Mouse (Mus musculus) forebrain, embryonic 13.5 days (tissue): ENCODE results near the gene Rab4a. TPM values are rescaled to one million over a fixed set of nuclear protein-coding genes. Genes with fewer than 3 reads are reported as not detected.

Experiments used
- ATAC-seq: fragments of 200-750 bp; cut with Nextera tagmentation; 2 replicates; pipeline ENCODE4 v1.8.0; 2017
- H3K27ac ChIP-seq: fragments of 300-500 bp; sonication (generic); 2 replicates; pipeline ENCODE4 v1.5.1; 2015; ENCODE audit warnings: inconsistent platforms, mild to moderate bottlenecking, moderate library complexity
- H3K27me3 ChIP-seq: fragments of 300-500 bp; sonication (generic); 2 replicates; pipeline ENCODE4 v1.6.1; 2015; ENCODE audit warnings: mild to moderate bottlenecking, inconsistent platforms
- H3K36me3 ChIP-seq: fragments of 300-500 bp; sonication (generic); 2 replicates; pipeline ENCODE4 v1.6.1; 2015; ENCODE audit warnings: mild to moderate bottlenecking, inconsistent platforms; ENCODE audit not compliant: poor library complexity, severe bottlenecking
- H3K4me1 ChIP-seq: fragments of 300-500 bp; sonication (generic); 2 replicates; pipeline ENCODE4 v1.6.1; 2015; ENCODE audit warnings: inconsistent platforms
- H3K4me2 ChIP-seq: fragments of 300-500 bp; sonication (generic); 2 replicates; pipeline ENCODE4 v1.6.1; 2015; ENCODE audit warnings: inconsistent platforms, mild to moderate bottlenecking, moderate library complexity
- H3K4me3 ChIP-seq: fragments of 300-500 bp; sonication (generic); 2 replicates; pipeline ENCODE4 v1.5.1; 2015; ENCODE audit warnings: mild to moderate bottlenecking, inconsistent platforms
- H3K9ac ChIP-seq: fragments of 300-500 bp; sonication (generic); 2 replicates; pipeline ENCODE4 v1.6.1; 2015; ENCODE audit warnings: mild to moderate bottlenecking, inconsistent platforms
- H3K9me3 ChIP-seq: fragments of 300-500 bp; sonication (generic); replicated peaks from 2 replicates; pipeline ENCODE4 v1.6.1; 2016; ENCODE audit warnings: inconsistent platforms
- WGBS: fragments of 180-500 bp; shearing (Covaris S2); methylation state at CpG from one replicate; pipeline ENCODE4 v1.1.7; 2015; 5-methylcytosine and 5-hydroxymethylcytosine counted together
- polyA plus RNA-seq: library from polyadenylated mRNA; unstranded; fragments of >200 nt; fragmentation: Nextera tagmentation; extraction: Ambion mirVana; gene quantifications from 2 replicates; pipeline ENCODE4 v1.2.1, GENCODE M21; 2015

Rab4a gene
- polyA plus RNA-seq: 70.9 and 72.2 TPM in 2 replicates

- Histone ChIP-seq H3K9ac (peak within 1 kb of the TSS; percentile 79), H3K9me3 (no peaks in the 10 kb centered on the region), H3K27ac (peak within 1 kb of the TSS; percentile 60), H3K4me1 (peaks cover 34% of the 10 kb centered on the region), H3K4me2 (peak within 1 kb of the TSS; percentile 89), H3K36me3 (0 out of 2 replicates have a peak, but pooled peaks cover 2% of the 10 kb centered on the region), H3K27me3 (no peaks in the 10 kb centered on the region), H3K4me3 (peak within 1 kb of the TSS; percentile 65)
- WGBS: under 1% methylated on average over 47 of the region's 48 CpGs
- peak; percentile 94 for ATAC-seq
These were observed at the start of gene Rab4a for GRCm38 (mm10) chr8:123805718-123806373. Rab4a (plus strand) TSS chr8:123805985.

GRCm38 (mm10) chr8:123756901-123757300, 48.9 kb upstream of the Rab4a start:
- WGBS: 87% methylated on average over 8 of the region's 8 CpGs
- no peak overlapping the region for H3K27ac ChIP-seq
- peaks cover 41% of the 10 kb centered on the region for H3K4me1 ChIP-seq
- H3K27me3 ChIP-seq: peaks cover 9% of the 10 kb centered on the region; the same call in 1 of the 2 replicates
- ATAC-seq: no peak
- no peak overlapping the region for H3K4me2 ChIP-seq
- no peak overlapping the region for H3K4me3 ChIP-seq
- H3K36me3 ChIP-seq: no peaks in the 10 kb centered on the region
- no peak overlapping the region for H3K9ac ChIP-seq
- no peaks in the 10 kb centered on the region for H3K9me3 ChIP-seq

- Histone ChIP-seq H3K36me3 (no peaks in the 10 kb centered on the region), H3K4me1 (peaks cover 24% of the 10 kb centered on the region), H3K4me2 (no peak overlapping the region), H3K4me3 (no peak overlapping the region), H3K27ac (no peak overlapping the region), H3K27me3 (peaks cover 12% of the 10 kb centered on the region; the same call in 1 of the 2 replicates), H3K9me3 (no peaks in the 10 kb centered on the region), H3K9ac (no peak overlapping the region)
- WGBS: 87% methylated on average over 1 of the region's 1 CpGs
- ATAC-seq: no peak
These were observed 46.9 kb upstream of the Rab4a start for GRCm38 (mm10) chr8:123758935-123759334.

GRCm38 (mm10) chr8:123759933-123760332, 45.9 kb upstream of the Rab4a start:
- peak overlapping the region; percentile 52 for H3K9ac ChIP-seq
- WGBS: 2% methylated on average over 10 of the region's 10 CpGs
- H3K36me3 ChIP-seq: no peaks in the 10 kb centered on the region
- peak overlapping the region; percentile 58 for H3K4me2 ChIP-seq
- no peak overlapping the region for H3K27ac ChIP-seq
- peaks cover 15% of the 10 kb centered on the region for H3K4me1 ChIP-seq
- H3K27me3 ChIP-seq: peaks cover 12% of the 10 kb centered on the region; the same call in 1 of the 2 replicates
- ATAC-seq: peak; percentile 94
- peak overlapping the region; percentile 23 for H3K4me3 ChIP-seq
- H3K9me3 ChIP-seq: no peaks in the 10 kb centered on the region

GRCm38 (mm10) chr8:123760579-123760978, 45.2 kb upstream of the Rab4a start:
- no peaks in the 10 kb centered on the region for H3K9me3 ChIP-seq
- 62% methylated on average over 5 of the region's 5 CpGs for WGBS
- H3K4me1 ChIP-seq: peaks cover 15% of the 10 kb centered on the region
- H3K9ac ChIP-seq: peak overlapping the region; percentile 52; the same call in 1 of the 2 replicates
- no peaks in the 10 kb centered on the region for H3K36me3 ChIP-seq
- peak overlapping the region; percentile 58 for H3K4me2 ChIP-seq
- H3K27me3 ChIP-seq: peaks cover 12% of the 10 kb centered on the region; the same call in 1 of the 2 replicates
- no peak for ATAC-seq
- no peak overlapping the region for H3K27ac ChIP-seq
- H3K4me3 ChIP-seq: peak overlapping the region; percentile 23

- 61% methylated on average over 12 of the region's 12 CpGs for WGBS
- ATAC-seq: no peak
- Histone ChIP-seq H3K27me3 (peaks cover 12% of the 10 kb centered on the region; the same call in 1 of the 2 replicates), H3K4me3 (no peak overlapping the region), H3K9ac (0 out of 2 replicates have a peak overlapping the region, but pooled peaks have one; percentile 30), H3K4me2 (no peak overlapping the region), H3K27ac (0 out of 2 replicates have a peak overlapping the region, but pooled peaks have one; percentile 6), H3K36me3 (no peaks in the 10 kb centered on the region), H3K9me3 (no peaks in the 10 kb centered on the region), H3K4me1 (peaks cover 15% of the 10 kb centered on the region)
These were observed 44.4 kb upstream of the Rab4a start for GRCm38 (mm10) chr8:123761266-123761882.

GRCm38 (mm10) chr8:123761883-123762270, 43.9 kb upstream of the Rab4a start:
- Histone ChIP-seq H3K9ac (no peak overlapping the region), H3K36me3 (no peaks in the 10 kb centered on the region), H3K9me3 (no peaks in the 10 kb centered on the region), H3K27ac (no peak overlapping the region), H3K4me2 (no peak overlapping the region), H3K4me1 (peaks cover 15% of the 10 kb centered on the region), H3K4me3 (no peak overlapping the region), H3K27me3 (peaks cover 12% of the 10 kb centered on the region; the same call in 1 of the 2 replicates)
- ATAC-seq: no peak
- WGBS: 54% methylated on average over 4 of the region's 4 CpGs

- ATAC-seq: no peak
- Histone ChIP-seq H3K9me3 (no peaks in the 10 kb centered on the region), H3K9ac (no peak overlapping the region), H3K4me2 (no peak overlapping the region), H3K4me3 (no peak overlapping the region), H3K27ac (no peak overlapping the region), H3K4me1 (peaks cover 15% of the 10 kb centered on the region), H3K27me3 (peaks cover 10% of the 10 kb centered on the region; the same call in 1 of the 2 replicates), H3K36me3 (no peaks in the 10 kb centered on the region)
- WGBS: 86% methylated on average over 7 of the region's 7 CpGs
These were observed 42.4 kb upstream of the Rab4a start for GRCm38 (mm10) chr8:123763355-123763754.

- no peaks in the 10 kb centered on the region for H3K36me3 ChIP-seq
- H3K9me3 ChIP-seq: no peaks in the 10 kb centered on the region
- WGBS: 32% methylated on average over 4 of the region's 4 CpGs
- H3K27ac ChIP-seq: no peak overlapping the region
- no peak for ATAC-seq
- H3K4me1 ChIP-seq: peaks cover 12% of the 10 kb centered on the region
- H3K27me3 ChIP-seq: peaks cover 8% of the 10 kb centered on the region; the same call in 1 of the 2 replicates
- no peak overlapping the region for H3K4me2 ChIP-seq
- no peak overlapping the region for H3K9ac ChIP-seq
- no peak overlapping the region for H3K4me3 ChIP-seq
These were observed 41.1 kb upstream of the Rab4a start for GRCm38 (mm10) chr8:123764671-123765070.

- Histone ChIP-seq H3K27me3 (peaks cover 4% of the 10 kb centered on the region; the same call in 1 of the 2 replicates), H3K9ac (no peak overlapping the region), H3K4me3 (no peak overlapping the region), H3K4me1 (no peaks in the 10 kb centered on the region), H3K9me3 (no peaks in the 10 kb centered on the region), H3K36me3 (no peaks in the 10 kb centered on the region), H3K27ac (no peak overlapping the region), H3K4me2 (no peak overlapping the region)
- no peak for ATAC-seq
- 86% methylated on average over 4 of the region's 4 CpGs for WGBS
These were observed 39.3 kb upstream of the Rab4a start for GRCm38 (mm10) chr8:123766516-123766915.

GRCm38 (mm10) chr8:123767874-123768273, 37.9 kb upstream of the Rab4a start:
- 86% methylated on average over 8 of the region's 8 CpGs for WGBS
- Histone ChIP-seq H3K36me3 (no peaks in the 10 kb centered on the region), H3K4me3 (no peak overlapping the region)

More at GRCm38 (mm10) chr8:123767874-123768273, 37.9 kb upstream of the Rab4a start:
- Histone ChIP-seq H3K9me3 (no peaks in the 10 kb centered on the region), H3K4me1 (no peaks in the 10 kb centered on the region), H3K4me2 (no peak overlapping the region), H3K27ac (no peak overlapping the region), H3K27me3 (no peaks in the 10 kb centered on the region), H3K9ac (no peak overlapping the region)
- no peak for ATAC-seq
